Mouse (Mus musculus): ENCODE measurements around the gene Garnl3. TPM values are rescaled to one million over a fixed set of nuclear protein-coding genes. Genes with fewer than 3 reads are reported as not detected.
A peak's percentile ranks its signal among the peaks of the same experiment; 100 is the strongest.

Gene Garnl3
- total and polyA plus RNA-seq, 2 experiments from 2014 or later, result 4.0 to 6.1 TPM

DNA sequence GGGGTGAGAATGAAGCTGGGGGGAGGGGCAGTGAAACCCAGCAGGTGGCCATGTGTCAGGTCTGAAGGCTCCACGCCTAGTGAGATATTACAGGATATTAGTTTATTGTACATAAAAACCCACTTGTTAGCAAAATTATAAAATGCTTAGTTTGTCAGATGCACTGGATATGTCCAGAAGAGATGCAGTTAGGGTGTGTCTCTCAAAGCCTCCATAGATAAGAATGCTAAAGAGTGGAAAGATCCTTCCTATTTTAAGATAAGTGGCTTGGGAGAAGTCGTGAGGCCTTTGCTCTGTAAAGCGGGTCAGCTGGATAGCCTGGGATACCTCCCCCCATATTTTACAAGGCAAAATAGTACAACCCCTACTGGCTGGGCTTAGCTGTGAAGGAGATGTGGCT is 152.8 kb downstream of the Garnl3 start:
- H3K4me2 ChIP-seq (ENCODE audit: low read depth, low read length), result no peak overlapping the region
- DNase-seq (ENCODE audit: low spot score), result no peak
- H3K27ac ChIP-seq (ENCODE audit: low read depth), result no peak overlapping the region
- peaks cover 11% of the 10 kb centered on the region for H3K4me1 ChIP-seq (ENCODE audit: control insufficient read depth, insufficient read depth)
- TF ChIP-seq EP300 (IDR thresholded peaks at IDR 0.05; ENCODE audit: low read depth) (no peak), CTCF (IDR thresholded peaks at IDR 0.05; ENCODE audit: low read depth) (no peak)
- peaks cover 22% of the 10 kb centered on the region for H3K36me3 ChIP-seq (replicated peaks; ENCODE audit: control insufficient read depth, insufficient read depth, low read length)
- WGBS, result 60% methylated on average over 3 of the region's 3 CpGs
- no peaks in the 10 kb centered on the region for H3K27me3 ChIP-seq (ENCODE audit: control insufficient read depth, insufficient read depth, low read length)
- no peak overlapping the region for H3K9ac ChIP-seq (replicated peaks; ENCODE audit: low read depth, low read length)
- ATAC-seq (ENCODE audit: insufficient read depth, low read depth), result no peak
- H3K4me3 ChIP-seq (ENCODE audit: low read depth, low read length), result no peak overlapping the region
- H3K9me3 ChIP-seq (replicated peaks; ENCODE audit: control insufficient read depth, low read length), result no peaks in the 10 kb centered on the region

DNA sequence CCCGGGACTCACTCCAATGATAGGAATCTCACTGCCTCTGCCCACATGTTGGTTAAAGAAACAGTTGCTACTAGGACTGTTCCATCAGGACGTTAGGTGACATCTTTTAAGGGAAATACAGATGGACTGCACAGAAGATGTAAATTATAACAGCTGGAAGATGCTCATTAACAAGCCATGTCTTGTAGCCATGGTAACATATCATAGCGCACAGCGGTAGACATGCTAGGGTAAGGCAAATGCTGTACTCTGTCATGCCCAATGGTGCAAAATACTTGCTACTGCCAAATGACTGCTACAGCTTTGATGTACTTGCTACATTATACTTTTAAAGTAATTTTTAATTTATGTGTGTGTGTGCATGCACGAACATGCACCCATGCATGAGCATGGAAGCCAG is 154.3 kb downstream of the Garnl3 start:
- Histone ChIP-seq H3K4me1 (ENCODE audit: control insufficient read depth, insufficient read depth) (peaks cover 11% of the 10 kb centered on the region), H3K4me2 (ENCODE audit: low read depth, low read length) (no peak overlapping the region), H3K4me3 (ENCODE audit: low read depth, low read length) (no peak overlapping the region), H3K9ac (replicated peaks; ENCODE audit: low read depth, low read length) (no peak overlapping the region), H3K27me3 (ENCODE audit: control insufficient read depth, insufficient read depth, low read length) (no peaks in the 10 kb centered on the region), H3K9me3 (replicated peaks; ENCODE audit: control insufficient read depth, low read length) (no peaks in the 10 kb centered on the region), H3K27ac (ENCODE audit: low read depth) (no peak overlapping the region), H3K36me3 (replicated peaks; ENCODE audit: control insufficient read depth, insufficient read depth, low read length) (peaks cover 34% of the 10 kb centered on the region)
- WGBS, result 74% methylated on average over 5 of the region's 5 CpGs
- ATAC-seq (ENCODE audit: insufficient read depth, low read depth), result no peak
- no peak for DNase-seq (ENCODE audit: low spot score)
- TF ChIP-seq EP300 (IDR thresholded peaks at IDR 0.05; ENCODE audit: low read depth), result no peak
- TF ChIP-seq CTCF (IDR thresholded peaks at IDR 0.05; ENCODE audit: low read depth), result no peak

GRCm38 (mm10) chr2:32974216-32974615 is 157.2 kb downstream of the Garnl3 start:
- TF ChIP-seq CTCF (IDR thresholded peaks at IDR 0.05; ENCODE audit: low read depth) (no peak), EP300 (IDR thresholded peaks at IDR 0.05; ENCODE audit: low read depth) (no peak)
- no peaks in the 10 kb centered on the region for H3K9me3 ChIP-seq (replicated peaks; ENCODE audit: control insufficient read depth, low read length)
- no peaks in the 10 kb centered on the region for H3K4me1 ChIP-seq (ENCODE audit: control insufficient read depth, insufficient read depth)
- H3K4me2 ChIP-seq (ENCODE audit: low read depth, low read length), result no peak overlapping the region
- peaks cover 34% of the 10 kb centered on the region for H3K36me3 ChIP-seq (replicated peaks; ENCODE audit: control insufficient read depth, insufficient read depth, low read length)
- no peak overlapping the region for H3K9ac ChIP-seq (replicated peaks; ENCODE audit: low read depth, low read length)
- 91% methylated on average over 8 of the region's 8 CpGs for WGBS
- no peaks in the 10 kb centered on the region for H3K27me3 ChIP-seq (ENCODE audit: control insufficient read depth, insufficient read depth, low read length)
- no peak for ATAC-seq (ENCODE audit: insufficient read depth, low read depth)
- H3K27ac ChIP-seq (ENCODE audit: low read depth), result no peak overlapping the region
- H3K4me3 ChIP-seq (ENCODE audit: low read depth, low read length), result no peak overlapping the region
- no peak for DNase-seq (ENCODE audit: low spot score)

DNA sequence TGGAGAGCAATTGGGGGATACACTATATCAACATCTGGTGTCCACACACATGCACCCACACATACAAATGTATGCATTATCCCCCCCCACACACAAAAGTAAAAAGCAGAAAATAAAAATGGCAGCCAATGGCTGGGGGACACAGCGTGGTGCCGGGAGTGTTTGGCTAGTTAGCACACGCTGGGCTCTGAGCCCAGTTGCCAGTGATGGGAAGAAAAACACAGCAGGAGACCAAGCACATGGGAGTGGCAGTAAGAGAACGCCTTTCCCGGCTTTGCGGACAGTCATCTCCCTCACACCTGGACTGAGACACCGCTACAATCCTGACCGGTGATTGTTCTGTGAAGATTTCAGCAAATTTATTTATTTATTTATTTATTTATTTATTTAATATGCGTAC is 160.2 kb downstream of the Garnl3 start:
- WGBS, result 58% methylated on average over 9 of the region's 9 CpGs
- H3K9ac ChIP-seq (replicated peaks; ENCODE audit: low read depth, low read length), result no peak overlapping the region
- H3K4me2 ChIP-seq (ENCODE audit: low read depth, low read length), result no peak overlapping the region
- no peak overlapping the region for H3K27ac ChIP-seq (ENCODE audit: low read depth)
- DNase-seq (ENCODE audit: low spot score) (no peak), ATAC-seq (ENCODE audit: insufficient read depth, low read depth) (no peak)
- no peak overlapping the region for H3K4me3 ChIP-seq (ENCODE audit: low read depth, low read length)
- H3K9me3 ChIP-seq (replicated peaks; ENCODE audit: control insufficient read depth, low read length), result no peaks in the 10 kb centered on the region
- peaks cover 17% of the 10 kb centered on the region for H3K4me1 ChIP-seq (ENCODE audit: control insufficient read depth, insufficient read depth)
- no peaks in the 10 kb centered on the region for H3K27me3 ChIP-seq (ENCODE audit: control insufficient read depth, insufficient read depth, low read length)
- peaks cover 34% of the 10 kb centered on the region for H3K36me3 ChIP-seq (replicated peaks; ENCODE audit: control insufficient read depth, insufficient read depth, low read length)
- TF ChIP-seq CTCF (IDR thresholded peaks at IDR 0.05; ENCODE audit: low read depth) (no peak), EP300 (IDR thresholded peaks at IDR 0.05; ENCODE audit: low read depth) (no peak)

DNA sequence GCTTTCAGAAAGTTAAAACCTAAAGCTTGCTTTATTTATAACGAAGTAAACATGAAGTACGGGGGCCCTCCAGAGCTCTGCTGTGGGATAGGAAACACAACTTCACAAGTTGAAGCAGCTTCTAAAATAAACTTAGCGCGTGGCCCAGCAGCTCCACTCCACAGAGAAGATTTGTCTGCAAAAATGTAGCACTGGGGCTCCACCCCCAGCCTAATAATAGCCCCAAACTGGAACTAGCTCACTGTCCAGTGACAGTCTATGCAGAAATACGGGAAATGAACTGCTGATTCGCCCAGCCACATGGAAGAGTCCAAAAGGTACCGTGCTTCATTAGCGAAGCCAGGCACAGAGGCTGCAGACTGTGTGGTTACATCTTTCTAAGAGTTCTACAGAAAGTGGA is 162.1 kb downstream of the Garnl3 start:
- no peaks in the 10 kb centered on the region for H3K27me3 ChIP-seq (ENCODE audit: control insufficient read depth, insufficient read depth, low read length)
- 27% methylated on average over 8 of the region's 8 CpGs for WGBS
- H3K9me3 ChIP-seq (replicated peaks; ENCODE audit: control insufficient read depth, low read length), result no peaks in the 10 kb centered on the region
- H3K4me2 ChIP-seq (ENCODE audit: low read depth, low read length), result peak overlapping the region; percentile 49
- no peak overlapping the region for H3K9ac ChIP-seq (replicated peaks; ENCODE audit: low read depth, low read length)
- H3K4me1 ChIP-seq (ENCODE audit: control insufficient read depth, insufficient read depth), result peaks cover 17% of the 10 kb centered on the region
- ATAC-seq (ENCODE audit: insufficient read depth, low read depth) (peak; percentile 45; the same call in 1 of the 2 replicates), DNase-seq (ENCODE audit: low spot score) (peak; percentile 58)
- peak overlapping the region; percentile 85 for H3K27ac ChIP-seq (ENCODE audit: low read depth)
- TF ChIP-seq EP300 (IDR thresholded peaks at IDR 0.05; ENCODE audit: low read depth) (no peak), CTCF (IDR thresholded peaks at IDR 0.05; ENCODE audit: low read depth) (no peak)
- H3K4me3 ChIP-seq (ENCODE audit: low read depth, low read length), result no peak overlapping the region
- peaks cover 24% of the 10 kb centered on the region for H3K36me3 ChIP-seq (replicated peaks; ENCODE audit: control insufficient read depth, insufficient read depth, low read length)

- DNase-seq (ENCODE audit: low spot score), result no peak
- Histone ChIP-seq H3K36me3 (replicated peaks; ENCODE audit: control insufficient read depth, insufficient read depth, low read length) (peaks cover 25% of the 10 kb centered on the region), H3K4me3 (ENCODE audit: low read depth, low read length) (0 out of 2 replicates have a peak overlapping the region, but pooled peaks have one; percentile 58), H3K9ac (replicated peaks; ENCODE audit: low read depth, low read length) (no peak overlapping the region), H3K27me3 (ENCODE audit: control insufficient read depth, insufficient read depth, low read length) (no peaks in the 10 kb centered on the region), H3K9me3 (replicated peaks; ENCODE audit: control insufficient read depth, low read length) (no peaks in the 10 kb centered on the region), H3K27ac (ENCODE audit: low read depth) (peak overlapping the region; percentile 98), H3K4me1 (ENCODE audit: control insufficient read depth, insufficient read depth) (peaks cover 21% of the 10 kb centered on the region), H3K4me2 (ENCODE audit: low read depth, low read length) (peak overlapping the region; percentile 79)
- TF ChIP-seq EP300 (IDR thresholded peaks at IDR 0.05; ENCODE audit: low read depth) (no peak), CTCF (IDR thresholded peaks at IDR 0.05; ENCODE audit: low read depth) (no peak)
- ATAC-seq (ENCODE audit: insufficient read depth, low read depth), result no peak
- WGBS, result 72% methylated on average over 9 of the region's 9 CpGs
These were observed 163.3 kb downstream of the Garnl3 start for GRCm38 (mm10) chr2:32968024-32968614.
